Mouse (Mus musculus): Measurements from ENCODE around the gene Sprtn. TPM values are rescaled to one million over a fixed set of nuclear protein-coding genes. Genes with fewer than 3 reads are reported as not detected.

Sprtn gene
- polyA plus RNA-seq, 1 experiment from 2014 or later = 13.3 TPM

- Histone ChIP-seq H3K4me2 (replicated peaks) (no peak overlapping the region), H3K27ac (no peak overlapping the region), H3K4me1 (no peaks in the 10 kb centered on the region), H3K9me3 (no peaks in the 10 kb centered on the region), H3K4me3 (no peak overlapping the region), H3K9ac (no peak overlapping the region), H3K36me3 (peaks cover 93% of the 10 kb centered on the region), H3K27me3 (no peaks in the 10 kb centered on the region)
- ATAC-seq (ENCODE audit: insufficient number of reproducible peaks, insufficient read depth, low FRiP score, low TSS enrichment) = no peak
- WGBS = 93% methylated on average over 16 of the region's 16 CpGs
These were observed 12.2 kb downstream of the Sprtn start for GRCm38 (mm10) chr8:124909936-124910335.

GRCm38 (mm10) chr8:124910349-124910748 lies 12.7 kb downstream of the Sprtn start:
- Histone ChIP-seq H3K4me1 (no peaks in the 10 kb centered on the region), H3K9me3 (no peaks in the 10 kb centered on the region), H3K27ac (no peak overlapping the region), H3K36me3 (peaks cover 95% of the 10 kb centered on the region), H3K4me3 (no peak overlapping the region), H3K9ac (no peak overlapping the region), H3K4me2 (replicated peaks) (no peak overlapping the region), H3K27me3 (no peaks in the 10 kb centered on the region)
- 79% methylated on average over 10 of the region's 10 CpGs for WGBS
- ATAC-seq (ENCODE audit: insufficient number of reproducible peaks, insufficient read depth, low FRiP score, low TSS enrichment) = no peak

- no peak overlapping the region for H3K4me2 ChIP-seq (replicated peaks)
- H3K9ac ChIP-seq = no peak overlapping the region
- no peaks in the 10 kb centered on the region for H3K4me1 ChIP-seq
- WGBS = 63% methylated on average over 17 of the region's 17 CpGs
- H3K9me3 ChIP-seq = no peaks in the 10 kb centered on the region
- H3K4me3 ChIP-seq = no peak overlapping the region
- H3K27ac ChIP-seq = no peak overlapping the region
- peaks cover 77% of the 10 kb centered on the region for H3K36me3 ChIP-seq
- no peak for ATAC-seq (ENCODE audit: insufficient number of reproducible peaks, insufficient read depth, low FRiP score, low TSS enrichment)
- H3K27me3 ChIP-seq = no peaks in the 10 kb centered on the region
These were observed 14.5 kb downstream of the Sprtn start for GRCm38 (mm10) chr8:124911938-124912872.

- Histone ChIP-seq H3K27ac (no peak overlapping the region), H3K4me2 (replicated peaks) (no peak overlapping the region), H3K9ac (no peak overlapping the region), H3K4me3 (no peak overlapping the region), H3K4me1 (no peaks in the 10 kb centered on the region), H3K36me3 (peaks cover 59% of the 10 kb centered on the region), H3K27me3 (no peaks in the 10 kb centered on the region), H3K9me3 (no peaks in the 10 kb centered on the region)
- WGBS = 96% methylated on average over 5 of the region's 5 CpGs
- ATAC-seq (ENCODE audit: insufficient number of reproducible peaks, insufficient read depth, low FRiP score, low TSS enrichment) = no peak
These were observed 16.4 kb downstream of the Sprtn start for GRCm38 (mm10) chr8:124914061-124914460.

GRCm38 (mm10) chr8:124917741-124918484 lies 20.2 kb downstream of the Sprtn start:
- no peaks in the 10 kb centered on the region for H3K27me3 ChIP-seq
- H3K36me3 ChIP-seq = peaks cover 26% of the 10 kb centered on the region
- no peak overlapping the region for H3K4me3 ChIP-seq
- ATAC-seq (ENCODE audit: insufficient number of reproducible peaks, insufficient read depth, low FRiP score, low TSS enrichment) = no peak
- WGBS = 80% methylated on average over 18 of the region's 18 CpGs
- H3K9me3 ChIP-seq = no peaks in the 10 kb centered on the region
- H3K9ac ChIP-seq = no peak overlapping the region
- H3K4me2 ChIP-seq (replicated peaks) = no peak overlapping the region
- no peak overlapping the region for H3K27ac ChIP-seq
- H3K4me1 ChIP-seq = peaks cover 6% of the 10 kb centered on the region; the same call in 1 of the 2 replicates

GRCm38 (mm10) chr8:124921369-124922279 lies 23.9 kb downstream of the Sprtn start:
- Histone ChIP-seq H3K27me3 (no peaks in the 10 kb centered on the region), H3K4me1 (peaks cover 6% of the 10 kb centered on the region; the same call in 1 of the 2 replicates), H3K9me3 (no peaks in the 10 kb centered on the region), H3K4me2 (replicated peaks) (no peak overlapping the region), H3K4me3 (no peak overlapping the region), H3K36me3 (no peaks in the 10 kb centered on the region), H3K27ac (no peak overlapping the region), H3K9ac (no peak overlapping the region)
- WGBS = 83% methylated on average over 18 of the region's 18 CpGs
- ATAC-seq (ENCODE audit: insufficient number of reproducible peaks, insufficient read depth, low FRiP score, low TSS enrichment) = no peak

GRCm38 (mm10) chr8:124922490-124923089 lies 24.9 kb downstream of the Sprtn start:
- ATAC-seq (ENCODE audit: insufficient number of reproducible peaks, insufficient read depth, low FRiP score, low TSS enrichment) = no peak
- WGBS = 89% methylated on average over 11 of the region's 11 CpGs

GRCm38 (mm10) chr8:124923971-124924652 lies 26.4 kb downstream of the Sprtn start:
- H3K36me3 ChIP-seq = no peaks in the 10 kb centered on the region
- no peak overlapping the region for H3K27ac ChIP-seq
- no peaks in the 10 kb centered on the region for H3K9me3 ChIP-seq
- no peaks in the 10 kb centered on the region for H3K27me3 ChIP-seq
- peaks cover 6% of the 10 kb centered on the region; the same call in 1 of the 2 replicates for H3K4me1 ChIP-seq
- no peak overlapping the region for H3K9ac ChIP-seq
- no peak overlapping the region for H3K4me2 ChIP-seq (replicated peaks)
- ATAC-seq (ENCODE audit: insufficient number of reproducible peaks, insufficient read depth, low FRiP score, low TSS enrichment) = no peak
- 88% methylated on average over 15 of the region's 15 CpGs for WGBS
- H3K4me3 ChIP-seq = no peak overlapping the region

More at GRCm38 (mm10) chr8:124922490-124923089, 24.9 kb downstream of the Sprtn start:
- Histone ChIP-seq H3K9ac (no peak overlapping the region), H3K4me2 (replicated peaks) (no peak overlapping the region), H3K27me3 (no peaks in the 10 kb centered on the region), H3K4me1 (peaks cover 6% of the 10 kb centered on the region; the same call in 1 of the 2 replicates), H3K9me3 (no peaks in the 10 kb centered on the region), H3K36me3 (no peaks in the 10 kb centered on the region), H3K4me3 (no peak overlapping the region), H3K27ac (no peak overlapping the region)

- Histone ChIP-seq H3K36me3 (no peaks in the 10 kb centered on the region), H3K27me3 (no peaks in the 10 kb centered on the region), H3K4me3 (no peak overlapping the region), H3K9ac (no peak overlapping the region), H3K4me1 (0 out of 2 replicates have a peak, but pooled peaks cover 4% of the 10 kb centered on the region), H3K4me2 (replicated peaks) (no peak overlapping the region), H3K9me3 (no peaks in the 10 kb centered on the region), H3K27ac (no peak overlapping the region)
- no peak for ATAC-seq (ENCODE audit: insufficient number of reproducible peaks, insufficient read depth, low FRiP score, low TSS enrichment)
- WGBS = 79% methylated on average over 14 of the region's 14 CpGs
These were observed 28.0 kb downstream of the Sprtn start for GRCm38 (mm10) chr8:124925544-124926266.

GRCm38 (mm10) chr8:124926351-124926771 lies 28.7 kb downstream of the Sprtn start:
- no peak overlapping the region for H3K4me3 ChIP-seq
- H3K9ac ChIP-seq = no peak overlapping the region
- no peaks in the 10 kb centered on the region for H3K27me3 ChIP-seq
- no peak overlapping the region for H3K4me2 ChIP-seq (replicated peaks)
- H3K4me1 ChIP-seq = 0 out of 2 replicates have a peak, but pooled peaks cover 4% of the 10 kb centered on the region
- ATAC-seq (ENCODE audit: insufficient number of reproducible peaks, insufficient read depth, low FRiP score, low TSS enrichment) = no peak
- no peaks in the 10 kb centered on the region for H3K9me3 ChIP-seq
- no peak overlapping the region for H3K27ac ChIP-seq
- H3K36me3 ChIP-seq = no peaks in the 10 kb centered on the region
- 79% methylated on average over 10 of the region's 10 CpGs for WGBS
